Mouse (Mus musculus): ENCODE data around the gene Olfr1366.
"Not testable (repeated sequence)": the region's sequence is repeated elsewhere in the genome, so short reads cannot be mapped to it uniquely, and the experiment has no call there.

Olfr1366 gene

DNA sequence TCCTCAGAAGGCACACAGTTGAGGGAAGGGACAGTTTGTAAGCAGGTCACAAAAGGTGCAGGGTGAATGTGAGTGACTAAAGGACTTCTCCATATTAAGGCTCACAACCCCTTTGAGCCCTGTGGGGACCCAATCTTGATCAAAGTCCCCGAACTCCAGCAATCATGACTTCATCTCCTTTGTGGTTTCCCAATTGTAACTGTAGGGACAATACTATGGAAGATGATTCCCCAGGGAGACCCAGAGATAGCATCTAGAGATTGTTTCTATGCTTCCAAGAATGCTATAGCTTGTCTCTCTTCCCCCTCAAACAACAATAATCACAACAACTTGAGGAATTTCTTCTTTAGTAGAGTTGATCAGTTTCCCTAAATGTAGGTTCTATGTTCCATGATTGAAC, at the start of gene Olfr1366:
Gene Olfr1366, minus strand, starts transcription at position 101 of the 400 bp plus-strand sequence.
- no peak for DNase-seq

- no peak for DNase-seq
Observed at GRCm38 (mm10) chr13:21591618-21592017, 49.0 kb upstream of the Olfr1366 start.

GRCm38 (mm10) chr13:21581659-21582058, 39.1 kb upstream of the Olfr1366 start, which contains the start of gene Olfr1364:
TSS of gene Olfr1364 (minus strand) at chr13:21581759.
- no peak for DNase-seq

DNA sequence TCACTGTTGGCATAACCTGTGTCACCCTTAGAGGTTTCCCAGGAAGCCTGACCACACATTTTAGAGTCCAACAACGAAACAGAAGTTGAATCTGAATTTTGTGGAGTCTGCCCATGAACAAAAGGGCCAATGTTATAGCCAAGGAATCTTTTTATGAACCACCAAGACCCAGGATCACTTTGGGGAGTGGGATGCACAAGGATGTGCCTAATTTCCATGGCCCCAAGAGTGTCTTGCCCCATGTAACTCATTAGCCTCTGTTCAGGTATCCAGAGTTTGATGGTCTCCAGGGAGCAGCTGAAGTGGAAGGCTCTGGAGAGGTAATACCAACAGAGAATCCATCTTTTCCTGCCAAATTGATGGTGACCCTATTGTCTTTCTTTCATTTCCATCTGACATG, 17.2 kb upstream of the Olfr1366 start, which contains the start of gene Olfr1535:
Gene Olfr1535, minus strand, starts transcription at position 101 of the 400 bp plus-strand sequence.
- no peak for DNase-seq

- no peak for DNase-seq
Observed at GRCm38 (mm10) chr13:21550416-21551110, 8.0 kb upstream of the Olfr1366 start.

DNA sequence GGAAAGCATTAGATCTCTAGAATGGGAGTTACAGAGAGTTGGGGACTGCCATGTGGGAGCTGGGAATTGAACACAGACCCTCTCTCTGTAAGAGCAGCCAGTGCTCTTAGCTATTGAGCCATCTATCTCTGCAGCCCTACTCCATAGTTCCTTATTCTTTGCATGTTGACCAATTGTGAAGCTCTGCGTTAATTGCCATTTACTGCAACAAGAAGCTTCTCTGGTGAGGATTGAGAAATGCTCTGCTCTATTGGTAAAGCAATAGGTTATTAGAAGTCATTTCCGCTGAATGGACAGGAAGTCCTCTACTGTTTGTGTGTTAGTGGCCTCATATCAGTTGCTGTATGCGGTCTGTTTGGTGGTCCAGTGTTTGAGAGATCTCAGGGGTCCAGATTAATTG, 6.9 kb upstream of the Olfr1366 start:
- DNase-seq = no peak

DNA sequence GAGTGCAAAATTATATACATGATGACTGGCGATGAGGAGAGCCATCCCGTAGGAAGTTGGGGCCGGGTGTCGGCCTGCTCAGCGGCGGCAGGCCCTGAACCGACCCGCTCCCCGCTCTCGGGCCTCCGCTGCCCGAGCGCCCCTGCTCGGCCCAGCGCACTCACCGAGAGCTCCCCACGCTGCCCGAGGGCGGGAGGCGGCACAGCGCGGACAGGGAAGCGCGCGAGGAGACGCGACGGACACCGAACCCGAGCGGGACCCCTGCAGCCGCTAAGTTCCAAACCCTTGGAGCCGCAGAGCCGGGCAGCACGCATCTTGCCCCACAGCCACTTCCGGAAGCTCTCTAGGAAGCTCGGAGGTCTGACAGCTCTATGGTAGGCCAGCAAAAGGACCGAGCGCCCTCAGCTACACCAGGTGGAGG, 11.8 kb downstream of the Olfr1366 start, which contains the start of gene Zkscan8:
Gene Zkscan8, minus strand, starts transcription at position 340 of the 421 bp plus-strand sequence.
- peak; percentile 87 to 89 for DNase-seq

DNA sequence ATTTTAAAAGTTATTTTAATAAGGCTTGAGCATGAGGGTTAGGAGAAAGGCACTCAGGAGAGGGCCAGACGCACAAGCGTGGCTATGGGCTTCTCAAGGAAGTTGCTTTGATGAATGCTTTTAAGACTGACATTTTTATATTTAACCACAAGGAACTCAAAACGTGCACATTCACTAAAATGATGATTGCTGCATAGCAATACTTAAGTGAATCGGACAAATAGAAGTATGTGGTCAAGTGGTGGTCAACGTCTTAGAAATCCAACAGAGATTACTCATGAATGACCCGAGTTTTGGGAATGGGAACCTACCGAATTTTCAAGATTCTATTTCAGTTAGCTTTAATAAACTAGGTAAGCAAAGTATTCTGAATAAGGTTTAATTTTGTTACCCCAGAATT, 12.5 kb downstream of the Olfr1366 start:
- no peak for DNase-seq

DNA sequence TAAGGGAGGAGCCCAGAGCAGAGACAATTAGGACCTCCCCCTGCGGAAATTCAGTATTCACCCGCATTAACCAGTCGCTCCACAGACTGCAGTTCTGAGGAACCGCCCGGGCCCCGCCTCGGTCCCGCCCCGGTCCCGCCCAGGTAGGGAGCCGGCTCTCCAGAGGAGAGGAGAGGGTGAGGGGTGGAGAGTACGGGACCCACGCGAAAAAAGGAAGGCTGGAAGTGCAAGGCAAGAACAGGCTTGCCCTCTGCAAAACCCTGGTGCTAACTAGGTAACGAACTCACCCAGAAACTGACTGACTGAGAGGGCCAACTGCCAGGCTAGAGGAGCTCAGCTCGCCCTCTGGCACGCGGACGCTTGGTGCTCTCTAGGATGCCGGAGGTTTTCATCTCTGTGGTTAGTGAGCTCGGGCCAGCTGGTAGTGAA, 36.4 kb downstream of the Olfr1366 start:
- peak; percentile 75 to 78 for DNase-seq

DNA sequence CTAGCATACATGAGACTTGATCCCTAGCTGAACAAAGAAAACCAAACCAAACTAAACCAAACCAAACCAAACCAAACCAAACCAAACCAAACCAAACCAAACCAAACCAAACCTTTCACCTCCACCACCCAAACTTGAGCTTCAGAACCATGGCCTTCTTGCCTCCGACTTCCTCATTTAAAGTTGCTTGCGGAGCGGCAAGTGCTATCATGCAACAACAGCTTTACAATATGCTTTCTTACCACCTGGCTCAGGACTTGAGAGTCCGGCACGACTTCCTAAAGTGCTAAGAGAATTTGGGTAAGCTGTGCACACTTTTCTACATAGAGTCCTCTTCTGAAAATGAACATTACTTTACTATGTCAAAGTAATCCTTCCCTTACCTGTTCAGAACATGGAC, 40.3 kb downstream of the Olfr1366 start:
- DNase-seq = no peak

- DNase-seq = not testable (repeated sequence)
Observed at GRCm38 (mm10) chr13:21501182-21501581, 41.4 kb downstream of the Olfr1366 start, which contains the start of gene Gm11273. TSS of gene Gm11273 (minus strand) at chr13:21501418.

- peak in 1 of 2 experiments; percentile 18 for DNase-seq
Observed at GRCm38 (mm10) chr13:21495080-21495479, 47.5 kb downstream of the Olfr1366 start, which contains the start of gene AK157302. TSS of gene AK157302 (plus strand) at chr13:21495223.

- DNase-seq = no peak
Observed at GRCm38 (mm10) chr13:21492847-21493246, 49.8 kb downstream of the Olfr1366 start.

- DNase-seq = no peak
Observed at GRCm38 (mm10) chr13:21486881-21487280, 55.7 kb downstream of the Olfr1366 start.
